Mouse (Mus musculus) bone marrow macrophage, adult 2 months (primary cell): Measurements from ENCODE around the gene Stat2.

Source experiments
- CTCF ChIP-seq: IDR thresholded peaks from 2 replicates; pipeline ENCODE4 v1.5.1; 2012; ENCODE audit warnings: low read depth, mild to moderate bottlenecking, low read length, moderate library complexity
- POLR2A ChIP-seq: IDR thresholded peaks from 2 replicates; pipeline ENCODE4 v1.6.1; 2012; ENCODE audit warnings: mild to moderate bottlenecking, low read depth, low read length, borderline replicate concordance

DNA sequence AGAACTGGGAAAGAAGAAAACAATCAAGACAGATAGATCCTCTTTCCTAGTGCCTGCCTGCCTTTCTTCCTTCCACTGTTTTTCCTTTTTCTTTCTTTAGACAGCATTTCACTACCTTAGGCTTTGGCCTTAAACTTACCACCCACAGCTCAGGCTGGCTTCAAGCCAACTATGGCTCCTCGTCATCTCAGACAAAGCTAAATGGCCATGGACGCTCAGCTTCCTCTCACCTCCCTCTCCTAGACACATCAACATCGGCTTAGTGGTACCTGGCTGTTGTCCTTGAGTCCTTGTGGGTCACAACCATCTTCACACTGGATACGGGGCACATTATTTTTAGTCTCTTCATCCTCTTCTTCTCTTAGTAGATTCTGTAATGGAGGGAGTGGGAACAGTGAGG, 26.9 kb downstream of the Stat2 start:
- no peak for TF ChIP-seq CTCF
- TF ChIP-seq POLR2A, result no peak
